Mouse (Mus musculus) midbrain, postnatal 0 days (tissue): ENCODE results near the gene Fbxw11. TPM values are rescaled to one million over a fixed set of nuclear protein-coding genes. Genes with fewer than 3 reads are reported as not detected.

Experiments used
- ATAC-seq: fragments of 200-750 bp; cut with Nextera tagmentation; 2 replicates; pipeline ENCODE4 v1.8.0; 2017; ENCODE audit warnings: moderate number of reproducible peaks, mild to moderate bottlenecking, moderate TSS enrichment, moderate library complexity; ENCODE audit not compliant: low FRiP score
- DNase-seq: peaks from one replicate; pipeline ENCODE4 v3.0.0-alpha.2; 2015; ENCODE audit warnings: low spot score
- H3K27ac ChIP-seq: fragments of 300-500 bp; sonication (generic); 2 replicates; pipeline ENCODE4 v1.5.1; 2014; ENCODE audit warnings: low read depth, mild to moderate bottlenecking, low read length, mixed read lengths
- H3K27me3 ChIP-seq: fragments of 300-500 bp; sonication (generic); 2 replicates; pipeline ENCODE4 v1.6.1; 2014; ENCODE audit warnings: low read length, control low read depth, mixed read lengths; ENCODE audit not compliant: insufficient read depth
- H3K36me3 ChIP-seq: fragments of 300-500 bp; sonication (generic); 2 replicates; pipeline ENCODE4 v1.6.1; 2014; ENCODE audit warnings: low read length, control low read depth, mixed read lengths; ENCODE audit not compliant: insufficient read depth
- H3K4me1 ChIP-seq: fragments of 300-500 bp; sonication (generic); 2 replicates; pipeline ENCODE4 v1.6.1; 2014; ENCODE audit warnings: mild to moderate bottlenecking, control low read depth, antibody characterized with exemption, low read length, mixed read lengths; ENCODE audit not compliant: insufficient read depth
- H3K4me2 ChIP-seq: fragments of 300-500 bp; sonication (generic); 2 replicates; pipeline ENCODE4 v1.6.1; 2014; ENCODE audit warnings: low read depth, mild to moderate bottlenecking, low read length, mixed read lengths; ENCODE audit not compliant: poor library complexity, severe bottlenecking
- H3K4me3 ChIP-seq: fragments of 300-500 bp; sonication (generic); 2 replicates; pipeline ENCODE4 v1.5.1; 2014; ENCODE audit warnings: low read depth, mild to moderate bottlenecking, low read length, moderate library complexity
- H3K9ac ChIP-seq: fragments of 300-500 bp; sonication (generic); replicated peaks from 2 replicates; pipeline ENCODE4 v1.6.1; 2014; ENCODE audit warnings: mild to moderate bottlenecking, low read length, moderate library complexity, mixed read lengths; ENCODE audit not compliant: poor library complexity, severe bottlenecking
- H3K9me3 ChIP-seq: fragments of 300-500 bp; sonication (generic); 2 replicates; pipeline ENCODE4 v1.6.1; 2016; ENCODE audit warnings: low read length, control low read depth
- CTCF ChIP-seq: IDR thresholded peaks from 2 replicates; pipeline ENCODE4 v1.5.1; 2016; ENCODE audit warnings: antibody characterized with exemption, mild to moderate bottlenecking
- WGBS: fragments of 180-500 bp; shearing (Covaris S2); extraction: QIAGEN DNeasy Blood & Tissue Kit; methylation state at CpG from one replicate; pipeline ENCODE4 v1.1.7; 2014; 5-methylcytosine and 5-hydroxymethylcytosine counted together
- polyA plus RNA-seq: library from polyadenylated mRNA; unstranded; fragments of >200 nt; fragmentation: Nextera tagmentation; extraction: Ambion mirVana; gene quantifications from 2 replicates; pipeline ENCODE4 v1.2.1, GENCODE M21; 2015
- total RNA-seq: library from RNA; depleted of rRNA; stranded (reverse); fragments of >200 nt; gene quantifications from 2 replicates; pipeline ENCODE4 v1.2.3, GENCODE M21; 2014

The Fbxw11 gene
- total and polyA plus RNA-seq, 2 experiments from 2014 or later: 100 to 130 TPM

DNA sequence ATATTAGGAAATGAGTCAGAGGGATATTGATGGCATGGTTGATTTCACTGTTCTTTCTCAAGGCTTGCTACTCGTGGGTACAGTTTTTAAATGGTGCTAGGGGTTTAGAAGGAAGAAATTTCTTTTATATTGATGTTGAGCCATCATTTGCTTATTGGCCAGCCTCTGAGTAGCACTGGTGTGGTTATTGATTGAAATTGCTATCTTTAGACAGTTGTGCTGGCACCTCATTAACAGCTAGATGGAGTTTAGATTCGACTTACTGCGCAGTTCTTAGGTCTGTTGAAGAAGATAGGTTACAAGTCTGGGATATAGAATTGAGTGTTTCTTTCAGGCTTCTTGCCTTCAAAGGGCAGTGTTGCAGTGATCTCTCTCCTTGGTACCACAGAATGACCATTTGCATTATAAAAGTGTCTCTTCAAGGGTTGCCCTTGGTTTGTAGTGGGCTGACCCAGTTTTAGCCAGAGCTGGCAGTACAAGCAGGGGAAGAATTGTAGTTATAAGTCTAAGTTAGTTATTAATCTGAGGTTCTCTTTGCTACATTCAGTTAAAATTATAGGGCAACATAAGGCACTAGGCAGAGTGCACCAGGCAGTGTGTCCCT lies 38.8 kb downstream of the Fbxw11 start:
- Histone ChIP-seq H3K4me3 (no peak overlapping the region), H3K36me3 (no peaks in the 10 kb centered on the region), H3K27ac (no peak overlapping the region), H3K27me3 (no peaks in the 10 kb centered on the region), H3K9me3 (no peaks in the 10 kb centered on the region), H3K9ac (no peak overlapping the region), H3K4me2 (no peak overlapping the region), H3K4me1 (no peaks in the 10 kb centered on the region; the same call in 1 of the 2 replicates)
- DNase-seq (no peak), ATAC-seq (no peak)
- 72% methylated on average over 3 of the region's 3 CpGs for WGBS
- TF ChIP-seq CTCF: no peak

- H3K27ac ChIP-seq: no peak overlapping the region
- H3K36me3 ChIP-seq: no peaks in the 10 kb centered on the region
- no peak overlapping the region for H3K9ac ChIP-seq
- no peak overlapping the region for H3K4me3 ChIP-seq
- no peaks in the 10 kb centered on the region for H3K27me3 ChIP-seq
- DNase-seq (no peak), ATAC-seq (no peak)
- no peaks in the 10 kb centered on the region for H3K4me1 ChIP-seq
- H3K9me3 ChIP-seq: no peaks in the 10 kb centered on the region
- 88% methylated on average over 5 of the region's 5 CpGs for WGBS
- no peak for TF ChIP-seq CTCF
- no peak overlapping the region for H3K4me2 ChIP-seq
Measured at GRCm38 (mm10) chr11:32682335-32683102, 40.0 kb downstream of the Fbxw11 start.

DNA sequence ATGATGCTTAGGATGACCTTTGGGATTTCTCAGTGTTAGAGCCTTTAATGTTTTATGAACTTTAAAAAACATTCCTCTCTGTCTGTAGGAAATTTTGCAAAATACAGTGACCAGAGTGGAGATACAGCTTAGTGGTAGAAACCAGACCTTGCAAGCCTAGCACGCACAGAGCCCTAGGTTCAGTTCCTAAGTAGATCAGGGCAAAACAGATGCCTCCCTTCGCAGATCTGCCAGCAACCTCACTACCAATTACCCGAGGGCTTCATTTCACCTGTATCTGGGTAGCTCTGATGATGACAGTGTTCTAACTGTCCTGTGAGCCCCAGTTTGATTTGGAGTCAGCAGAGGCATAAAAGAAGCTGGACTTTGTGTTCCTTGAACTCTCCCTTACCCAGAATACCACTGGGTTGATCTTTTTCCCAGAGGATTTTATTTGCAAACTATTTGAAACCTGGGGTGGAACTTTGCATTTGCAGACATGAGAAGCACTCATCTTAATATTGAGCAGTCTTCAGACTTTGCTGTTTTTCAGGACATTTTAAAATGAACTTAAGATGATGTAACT lies 42.2 kb downstream of the Fbxw11 start:
- Histone ChIP-seq H3K36me3 (no peaks in the 10 kb centered on the region), H3K9ac (no peak overlapping the region), H3K4me1 (no peaks in the 10 kb centered on the region), H3K9me3 (no peaks in the 10 kb centered on the region), H3K27me3 (no peaks in the 10 kb centered on the region), H3K4me2 (no peak overlapping the region), H3K4me3 (no peak overlapping the region), H3K27ac (no peak overlapping the region)
- DNase-seq: no peak
- no peak for ATAC-seq
- 73% methylated on average over 3 of the region's 3 CpGs for WGBS
- no peak for TF ChIP-seq CTCF

- WGBS: 95% methylated on average over 2 of the region's 2 CpGs
- Histone ChIP-seq H3K4me1 (no peaks in the 10 kb centered on the region), H3K4me2 (no peak overlapping the region), H3K4me3 (no peak overlapping the region), H3K27ac (no peak overlapping the region), H3K27me3 (no peaks in the 10 kb centered on the region), H3K36me3 (no peaks in the 10 kb centered on the region), H3K9me3 (no peaks in the 10 kb centered on the region), H3K9ac (no peak overlapping the region)
- DNase-seq: no peak
- no peak for TF ChIP-seq CTCF
- no peak for ATAC-seq
Measured at GRCm38 (mm10) chr11:32688245-32688855, 45.8 kb downstream of the Fbxw11 start.

DNA sequence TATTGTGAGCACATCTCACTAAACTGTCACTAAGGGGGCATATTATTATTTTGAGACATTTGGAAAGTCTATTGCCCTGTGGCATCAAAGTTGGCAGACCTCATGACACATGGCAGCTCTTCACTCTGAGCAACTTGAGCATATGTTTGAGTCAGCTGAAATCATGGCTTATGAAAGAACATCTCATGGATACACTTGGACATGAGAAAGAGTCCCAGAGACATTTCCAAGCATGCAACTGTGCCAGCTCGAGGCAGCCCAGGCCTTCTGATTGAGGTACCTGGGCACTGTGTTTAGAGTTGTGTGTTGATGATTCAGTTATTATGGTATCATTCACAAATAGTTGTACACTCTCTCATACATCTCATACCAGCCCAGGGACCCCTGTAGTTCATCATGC lies 47.0 kb downstream of the Fbxw11 start:
- no peaks in the 10 kb centered on the region for H3K36me3 ChIP-seq
- no peak for DNase-seq
- ATAC-seq: no peak
- H3K9me3 ChIP-seq: no peaks in the 10 kb centered on the region
- H3K27ac ChIP-seq: no peak overlapping the region
- H3K4me3 ChIP-seq: no peak overlapping the region
- H3K4me1 ChIP-seq: no peaks in the 10 kb centered on the region
- no peak for TF ChIP-seq CTCF
- WGBS: 96% methylated on average over 1 of the region's 1 CpGs
- H3K27me3 ChIP-seq: no peaks in the 10 kb centered on the region
- no peak overlapping the region for H3K9ac ChIP-seq
- no peak overlapping the region for H3K4me2 ChIP-seq

GRCm38 (mm10) chr11:32692834-32693233 lies 50.3 kb downstream of the Fbxw11 start:
- H3K36me3 ChIP-seq: no peaks in the 10 kb centered on the region
- 87% methylated on average over 1 of the region's 1 CpGs for WGBS
- no peak for TF ChIP-seq CTCF

More at GRCm38 (mm10) chr11:32692834-32693233, 50.3 kb downstream of the Fbxw11 start:
- no peak overlapping the region for H3K4me2 ChIP-seq
- H3K27me3 ChIP-seq: no peaks in the 10 kb centered on the region
- no peak for DNase-seq
- no peak overlapping the region for H3K4me3 ChIP-seq
- no peak overlapping the region for H3K27ac ChIP-seq
- no peak for ATAC-seq
- no peak overlapping the region for H3K9ac ChIP-seq
- no peaks in the 10 kb centered on the region for H3K4me1 ChIP-seq
- H3K9me3 ChIP-seq: no peaks in the 10 kb centered on the region
